Mouse (Mus musculus): Measurements from ENCODE around the gene Prdx1.

DNA sequence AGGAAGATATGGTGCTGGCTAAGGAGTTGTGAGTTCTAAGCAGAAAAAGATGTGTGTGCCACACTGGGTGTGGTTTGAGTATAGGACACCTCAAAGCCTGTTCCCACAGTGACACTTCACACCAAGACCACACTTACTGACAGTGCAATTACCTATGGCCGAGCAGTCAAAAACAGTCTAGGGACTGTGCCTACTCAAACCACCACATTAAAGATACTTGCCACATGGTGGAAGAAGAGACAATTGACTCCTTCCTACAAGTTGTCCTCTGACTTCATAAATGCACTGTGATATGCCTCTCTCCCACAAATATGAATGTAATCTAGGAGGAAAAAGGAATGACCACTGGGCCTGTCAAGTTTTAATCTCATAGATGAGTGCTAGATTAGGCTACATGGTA lies 15.6 kb downstream of the Prdx1 start:
- TF ChIP-seq CTCF (IDR thresholded peaks at IDR 0.05; ENCODE audit: low read depth, low read length) (no peak), GATA1 (IDR thresholded peaks at IDR 0.05; ENCODE audit: borderline replicate concordance, low read length) (no peak), POLR2AphosphoS5 (IDR thresholded peaks at IDR 0.05; ENCODE audit: insufficient replicate concordance, low read depth, low read length) (no peak)
